Mouse (Mus musculus) myocyte (in vitro differentiated cells): ENCODE data around the gene Olfr713. TPM values are rescaled to one million over a fixed set of nuclear protein-coding genes. Genes with fewer than 3 reads are reported as not detected.

Source experiments
- H3K27me3 ChIP-seq: one replicate; pipeline ENCODE4 v1.6.1; 2011; ENCODE audit not compliant: control insufficient read depth, insufficient read depth, insufficient read length
- H3K36me3 ChIP-seq: one replicate; pipeline ENCODE4 v1.6.1; 2011; ENCODE audit not compliant: control insufficient read depth, insufficient read depth
- H3K4me2 ChIP-seq: one replicate; pipeline ENCODE4 v1.6.1; 2011; ENCODE audit warnings: low read depth, control low read depth
- H3K4me3 ChIP-seq: one replicate; pipeline ENCODE4 v1.5.1; 2011; ENCODE audit warnings: mild to moderate bottlenecking, control low read depth, moderate library complexity
- H3K79me2 ChIP-seq: one replicate; pipeline ENCODE4 v1.6.1; 2011; ENCODE audit not compliant: control insufficient read depth, insufficient read depth
- H3ac ChIP-seq: one replicate; pipeline ENCODE4 v1.6.1; 2011; ENCODE audit not compliant: control insufficient read depth, insufficient read length
- CEBPB ChIP-seq: IDR thresholded peaks from 2 replicates; pipeline ENCODE4 v1.6.1; 2011; ENCODE audit warnings: mild to moderate bottlenecking, moderate library complexity; ENCODE audit not compliant: poor library complexity, insufficient read depth, severe bottlenecking
- E2F4 ChIP-seq: IDR thresholded peaks from one replicate; pipeline ENCODE4 v1.6.1; 2011; ENCODE audit warnings: mild to moderate bottlenecking, control low read depth, moderate library complexity; ENCODE audit not compliant: insufficient read depth
- MAX ChIP-seq: IDR thresholded peaks from one replicate; pipeline ENCODE4 v1.6.1; 2011; ENCODE audit warnings: low read depth, mild to moderate bottlenecking, control low read depth
- MYOD1 ChIP-seq, 3 experiments: IDR thresholded peaks; one replicate each; pipeline ENCODE4 v1.6.1; 2011; ENCODE audit warnings: control low read depth in 2 of 3, low read depth in 2 of 3, mild to moderate bottlenecking in 2 of 3, moderate library complexity in 1 of 3; ENCODE audit not compliant: insufficient read length in 2 of 3, control insufficient read depth in 1 of 3
- MYOG ChIP-seq, 3 experiments: IDR thresholded peaks; one replicate each; pipeline ENCODE4 v1.6.1; 2011; ENCODE audit warnings: control low read depth in 2 of 3, low read depth in 2 of 3, mild to moderate bottlenecking in 2 of 3; ENCODE audit not compliant: insufficient read length in 2 of 3, control insufficient read depth in 1 of 3, insufficient read depth in 1 of 3
- POLR2A ChIP-seq: IDR thresholded peaks from one replicate; pipeline ENCODE4 v1.6.1; 2011; ENCODE audit warnings: low read depth, mild to moderate bottlenecking, control low read depth, moderate library complexity; ENCODE audit not compliant: insufficient read length
- POLR2AphosphoS2 ChIP-seq: IDR thresholded peaks from one replicate; pipeline ENCODE4 v1.6.1; 2011; ENCODE audit warnings: low read depth, control low read depth; ENCODE audit not compliant: insufficient read length
- REST ChIP-seq: IDR thresholded peaks from one replicate; pipeline ENCODE4 v1.6.1; 2011; ENCODE audit warnings: mild to moderate bottlenecking, control low read depth, moderate library complexity; ENCODE audit not compliant: insufficient read depth, insufficient read length
- SRF ChIP-seq: IDR thresholded peaks from one replicate; pipeline ENCODE4 v1.6.1; 2011; ENCODE audit warnings: low read depth; ENCODE audit not compliant: control insufficient read depth, insufficient read length
- TCF12 ChIP-seq: IDR thresholded peaks from one replicate; pipeline ENCODE4 v1.6.1; 2011; ENCODE audit warnings: mild to moderate bottlenecking, control low read depth; ENCODE audit not compliant: poor library complexity, insufficient read depth, severe bottlenecking
- TCF3 ChIP-seq: IDR thresholded peaks from one replicate; pipeline ENCODE4 v1.6.1; 2011; ENCODE audit warnings: low read depth, control low read depth; ENCODE audit not compliant: insufficient read length
- USF1 ChIP-seq: IDR thresholded peaks from one replicate; pipeline ENCODE4 v1.6.1; 2011; ENCODE audit warnings: low read depth, mild to moderate bottlenecking, control low read depth, moderate library complexity
- polyA plus RNA-seq: library from polyadenylated mRNA; unstranded; fragments of >200 nt; fragmentation: generic; extraction: Trizol; gene quantifications from one replicate; pipeline ENCODE4 v1.2.1, GENCODE M21; 2012; ENCODE audit warnings: missing spikeins

Olfr713 gene
- polyA plus RNA-seq, 1 experiment, result not detected

DNA sequence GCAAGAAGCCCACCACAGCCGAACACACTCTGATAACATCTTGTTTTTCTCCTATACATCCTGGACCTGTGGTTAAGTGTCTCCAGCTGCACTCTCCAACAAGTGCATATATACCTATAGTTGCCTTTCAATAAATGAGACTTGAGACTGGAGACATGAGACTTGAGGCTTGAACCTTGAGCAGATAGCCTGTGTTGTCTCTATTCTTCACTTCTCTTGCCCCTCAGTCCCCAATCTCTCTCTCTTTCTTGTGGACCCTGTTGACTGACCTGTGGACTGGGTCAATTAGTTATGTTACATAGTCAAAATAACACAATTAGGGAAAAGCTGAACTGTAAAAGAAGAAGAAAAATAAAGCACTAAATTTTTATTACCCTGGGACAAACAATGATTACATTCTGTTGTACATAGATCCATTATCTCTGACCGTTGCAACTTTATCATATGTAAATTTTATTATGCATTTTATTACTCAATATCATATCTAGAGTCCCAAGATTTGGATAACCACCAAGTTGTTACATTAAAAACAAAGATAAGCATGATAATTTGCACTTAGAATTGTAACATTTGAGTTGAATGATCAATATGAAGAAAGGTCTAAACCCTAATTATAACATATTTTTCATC, 9.1 kb downstream of the Olfr713 start:
- H3K27me3 ChIP-seq, result no peaks in the 10 kb centered on the region
- no peak overlapping the region for H3K4me3 ChIP-seq
- no peaks in the 10 kb centered on the region for H3K79me2 ChIP-seq
- no peak overlapping the region for H3ac ChIP-seq
- TF ChIP-seq MYOG (IDR thresholded peaks at IDR 0.05; ENCODE audit: control insufficient read depth in 1 of 3, insufficient read depth in 1 of 3, insufficient read length in 2 of 3, low read depth in 2 of 3) (no peak), E2F4 (no peak), REST (no peak), TCF12 (no peak), USF1 (no peak), CEBPB (no peak), MYOD1 (IDR thresholded peaks at IDR 0.05; ENCODE audit: control insufficient read depth in 1 of 3, insufficient read length in 2 of 3, low read depth in 2 of 3) (no peak), MAX (no peak), POLR2A (no peak), SRF (no peak), TCF3 (no peak), POLR2AphosphoS2 (no peak)
- no peaks in the 10 kb centered on the region for H3K36me3 ChIP-seq
- no peak overlapping the region for H3K4me2 ChIP-seq

DNA sequence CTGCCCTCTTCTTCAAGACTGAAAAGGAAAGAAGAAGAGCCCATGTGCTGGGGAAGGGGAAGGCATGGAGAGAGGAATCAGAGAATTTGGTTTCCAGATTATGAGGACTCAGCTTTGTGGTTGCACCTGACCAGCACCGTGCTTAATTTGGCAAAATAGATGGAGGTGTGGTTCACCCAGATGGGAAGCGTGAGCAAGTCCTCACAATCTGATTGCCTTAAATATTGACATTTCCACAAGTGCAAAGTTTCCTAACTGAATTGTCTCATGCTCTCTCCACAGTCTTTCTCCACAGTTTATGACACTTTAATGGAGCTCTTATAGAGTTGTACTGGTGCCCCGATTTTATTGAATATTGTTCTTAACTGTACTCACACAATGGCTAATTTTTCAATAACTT, 12.2 kb downstream of the Olfr713 start:
- Histone ChIP-seq H3K79me2 (no peaks in the 10 kb centered on the region), H3ac (no peak overlapping the region), H3K4me3 (no peak overlapping the region), H3K36me3 (no peaks in the 10 kb centered on the region), H3K4me2 (no peak overlapping the region), H3K27me3 (no peaks in the 10 kb centered on the region)
- TF ChIP-seq SRF, result no peak
- TF ChIP-seq POLR2A, result no peak
- TF ChIP-seq E2F4, result no peak
- no peak for TF ChIP-seq POLR2AphosphoS2
- no peak for TF ChIP-seq USF1
- TF ChIP-seq TCF12, result no peak
- no peak for TF ChIP-seq MYOG (IDR thresholded peaks at IDR 0.05; ENCODE audit: control insufficient read depth in 1 of 3, insufficient read depth in 1 of 3, insufficient read length in 2 of 3, low read depth in 2 of 3)
- TF ChIP-seq REST, result no peak
- TF ChIP-seq TCF3, result no peak
- no peak for TF ChIP-seq MAX
- no peak for TF ChIP-seq CEBPB
- no peak for TF ChIP-seq MYOD1 (IDR thresholded peaks at IDR 0.05; ENCODE audit: control insufficient read depth in 1 of 3, insufficient read length in 2 of 3, low read depth in 2 of 3)

DNA sequence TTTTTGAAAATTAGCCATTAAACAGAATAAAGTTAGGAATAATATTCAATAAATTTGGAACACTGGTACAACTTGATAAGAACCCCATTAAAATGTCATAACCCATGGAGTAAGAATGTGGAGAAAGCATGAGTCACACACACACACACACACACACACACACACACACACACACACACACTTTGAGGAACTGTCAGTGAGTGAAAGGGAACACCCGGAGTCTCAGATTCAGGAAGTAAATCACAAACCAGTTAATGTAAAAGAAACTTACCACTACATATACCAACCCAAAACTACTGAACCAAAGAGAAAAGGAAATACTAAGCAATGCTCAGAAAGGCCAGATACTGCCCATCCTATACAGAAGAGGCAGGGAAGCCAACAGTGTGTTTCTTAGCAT, 13.4 kb downstream of the Olfr713 start:
- TF ChIP-seq MAX, result no peak
- TF ChIP-seq POLR2AphosphoS2, result no peak
- TF ChIP-seq TCF3, result no peak
- no peak for TF ChIP-seq USF1
- TF ChIP-seq POLR2A, result no peak
- TF ChIP-seq MYOD1 (IDR thresholded peaks at IDR 0.05; ENCODE audit: control insufficient read depth in 1 of 3, insufficient read length in 2 of 3, low read depth in 2 of 3), result no peak
- no peak for TF ChIP-seq TCF12
- no peak for TF ChIP-seq E2F4
- TF ChIP-seq CEBPB, result no peak
- TF ChIP-seq REST, result no peak
- TF ChIP-seq SRF, result no peak
- TF ChIP-seq MYOG (IDR thresholded peaks at IDR 0.05; ENCODE audit: control insufficient read depth in 1 of 3, insufficient read depth in 1 of 3, insufficient read length in 2 of 3, low read depth in 2 of 3), result no peak
- H3K4me2 ChIP-seq, result no peak overlapping the region
- H3K36me3 ChIP-seq, result no peaks in the 10 kb centered on the region
- no peak overlapping the region for H3K4me3 ChIP-seq
- no peaks in the 10 kb centered on the region for H3K27me3 ChIP-seq
- H3K79me2 ChIP-seq, result no peaks in the 10 kb centered on the region
- H3ac ChIP-seq, result no peak overlapping the region

DNA sequence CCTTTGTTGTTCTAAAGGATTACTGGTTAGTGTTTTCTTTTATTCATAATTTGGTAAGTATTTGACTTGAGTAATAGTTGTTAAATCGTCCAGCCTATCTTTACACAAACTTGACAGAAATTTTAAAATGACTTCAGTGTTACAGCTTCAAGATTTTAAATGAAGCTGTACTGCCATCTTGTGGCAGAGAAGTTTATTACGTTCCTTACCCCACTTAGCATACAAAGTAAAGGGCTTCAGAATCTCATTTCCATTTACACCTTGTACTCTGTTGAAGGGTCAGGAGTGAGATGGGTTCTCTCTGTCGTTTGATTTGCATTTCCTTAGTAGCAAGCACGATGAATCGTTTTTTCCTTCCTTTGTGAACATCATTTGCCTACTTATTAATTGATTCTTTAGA, 14.9 kb downstream of the Olfr713 start:
- Histone ChIP-seq H3K79me2 (no peaks in the 10 kb centered on the region), H3K4me3 (no peak overlapping the region), H3K27me3 (no peaks in the 10 kb centered on the region), H3ac (no peak overlapping the region), H3K4me2 (no peak overlapping the region), H3K36me3 (no peaks in the 10 kb centered on the region)
- no peak for TF ChIP-seq TCF12
- TF ChIP-seq POLR2A, result no peak
- no peak for TF ChIP-seq MYOG (IDR thresholded peaks at IDR 0.05; ENCODE audit: control insufficient read depth in 1 of 3, insufficient read depth in 1 of 3, insufficient read length in 2 of 3, low read depth in 2 of 3)
- no peak for TF ChIP-seq E2F4
- no peak for TF ChIP-seq MAX
- TF ChIP-seq SRF, result no peak
- TF ChIP-seq REST, result no peak
- TF ChIP-seq POLR2AphosphoS2, result no peak
- no peak for TF ChIP-seq CEBPB
- TF ChIP-seq TCF3, result no peak
- no peak for TF ChIP-seq MYOD1 (IDR thresholded peaks at IDR 0.05; ENCODE audit: control insufficient read depth in 1 of 3, insufficient read length in 2 of 3, low read depth in 2 of 3)
- no peak for TF ChIP-seq USF1
